Mouse (Mus musculus) lung, embryonic 14.5 days (tissue): ENCODE measurements at regions not wholly inside any gene's neighbourhood (a gene's known extent, or its start where the extent isn't known, plus 50 kb on each side); places are given as distances from the start of the nearest gene placed in this dataset.

Source experiments
- ATAC-seq: fragments of 200-750 bp; cut with Nextera tagmentation; 2 replicates; pipeline ENCODE4 v1.8.0; 2017; ENCODE audit warnings: mild to moderate bottlenecking, moderate TSS enrichment, moderate library complexity; ENCODE audit not compliant: insufficient read depth
- DNase-seq: peaks from one replicate; pipeline ENCODE4 v3.0.0-alpha.2; 2015
- H3K27ac ChIP-seq: fragments of 300-500 bp; sonication (generic); 2 replicates; pipeline ENCODE4 v1.5.1; 2014; ENCODE audit warnings: low read depth, mild to moderate bottlenecking, moderate library complexity
- H3K27me3 ChIP-seq: fragments of 300-500 bp; sonication (generic); 2 replicates; pipeline ENCODE4 v1.6.1; 2014; ENCODE audit warnings: low read length, control low read depth; ENCODE audit not compliant: insufficient read depth
- H3K36me3 ChIP-seq: fragments of 300-500 bp; sonication (generic); 2 replicates; pipeline ENCODE4 v1.6.1; 2014; ENCODE audit warnings: control low read depth; ENCODE audit not compliant: insufficient read depth
- H3K4me1 ChIP-seq: fragments of 300-500 bp; sonication (generic); 2 replicates; pipeline ENCODE4 v1.6.1; 2014; ENCODE audit warnings: antibody characterized with exemption, control low read depth; ENCODE audit not compliant: insufficient read depth
- H3K4me2 ChIP-seq: fragments of 300-500 bp; sonication (generic); 2 replicates; pipeline ENCODE4 v1.6.1; 2014; ENCODE audit warnings: mild to moderate bottlenecking
- H3K4me3 ChIP-seq: fragments of 300-500 bp; sonication (generic); 2 replicates; pipeline ENCODE4 v1.5.1; 2014; ENCODE audit warnings: low read depth, low read length
- H3K9ac ChIP-seq: fragments of 300-500 bp; sonication (generic); 2 replicates; pipeline ENCODE4 v1.6.1; 2014
- H3K9me3 ChIP-seq: fragments of 300-500 bp; sonication (generic); 2 replicates; pipeline ENCODE4 v1.6.1; 2016; ENCODE audit warnings: low read depth, low read length, control low read depth
- CTCF ChIP-seq: IDR thresholded peaks from 2 replicates; pipeline ENCODE4 v1.5.1; 2016; ENCODE audit warnings: antibody characterized with exemption, low read depth
- WGBS: fragments of 180-500 bp; shearing (Covaris S2); extraction: QIAGEN DNeasy Blood & Tissue Kit; methylation state at CpG from one replicate; pipeline ENCODE4 v1.1.7; 2014; 5-methylcytosine and 5-hydroxymethylcytosine counted together

- H3K4me1 ChIP-seq = peaks cover 12% of the 10 kb centered on the region; the same call in 1 of the 2 replicates
- peak overlapping the region; percentile 12; the same call in 1 of the 2 replicates for H3K4me2 ChIP-seq
- peak; percentile 90 for ATAC-seq
- H3K4me3 ChIP-seq = no peak overlapping the region
- TF ChIP-seq CTCF = no peak
- H3K9ac ChIP-seq = no peak overlapping the region
- H3K36me3 ChIP-seq = no peaks in the 10 kb centered on the region
- no peaks in the 10 kb centered on the region for H3K27me3 ChIP-seq
- no peaks in the 10 kb centered on the region for H3K9me3 ChIP-seq
- H3K27ac ChIP-seq = peak overlapping the region; percentile 83
- WGBS = 17% methylated on average over 7 of the region's 7 CpGs
- peak; percentile 84 for DNase-seq
Observed at GRCm38 (mm10) chr10:96188168-96188567, 51.8 kb downstream of the Gm5426 start.

- H3K27ac ChIP-seq = peak overlapping the region; percentile 78
- no peaks in the 10 kb centered on the region for H3K36me3 ChIP-seq
- H3K4me1 ChIP-seq = peaks cover 12% of the 10 kb centered on the region; the same call in 1 of the 2 replicates
- no peak for TF ChIP-seq CTCF
- ATAC-seq = peak; percentile 87
- no peak overlapping the region for H3K4me3 ChIP-seq
- H3K9me3 ChIP-seq = no peaks in the 10 kb centered on the region
- no peaks in the 10 kb centered on the region for H3K27me3 ChIP-seq
- DNase-seq = peak; percentile 73
- WGBS = 47% methylated on average over 10 of the region's 10 CpGs
- H3K4me2 ChIP-seq = peak overlapping the region; percentile 15; the same call in 1 of the 2 replicates
- H3K9ac ChIP-seq = no peak overlapping the region
Observed at GRCm38 (mm10) chr10:96190168-96190987, 54.0 kb downstream of the Gm5426 start.

- Histone ChIP-seq H3K27me3 (no peaks in the 10 kb centered on the region), H3K27ac (no peak overlapping the region), H3K4me3 (no peak overlapping the region), H3K9me3 (no peaks in the 10 kb centered on the region), H3K9ac (0 out of 2 replicates have a peak overlapping the region, but pooled peaks have one; percentile 8), H3K4me1 (no peaks in the 10 kb centered on the region), H3K36me3 (no peaks in the 10 kb centered on the region), H3K4me2 (peak overlapping the region; percentile 45)
- 51% methylated on average over 27 of the region's 27 CpGs for WGBS
- TF ChIP-seq CTCF = no peak
- DNase-seq = peak; percentile 44
- no peak for ATAC-seq
Observed at GRCm38 (mm10) chr10:96200932-96201641, 64.7 kb downstream of the Gm5426 start.

GRCm38 (mm10) chr10:96201891-96202290 is 65.5 kb downstream of the Gm5426 start:
- DNase-seq (no peak), ATAC-seq (no peak)
- 50% methylated on average over 6 of the region's 6 CpGs for WGBS
- Histone ChIP-seq H3K9me3 (no peaks in the 10 kb centered on the region), H3K27me3 (no peaks in the 10 kb centered on the region), H3K27ac (no peak overlapping the region), H3K9ac (no peak overlapping the region), H3K4me3 (no peak overlapping the region), H3K4me2 (no peak overlapping the region), H3K36me3 (no peaks in the 10 kb centered on the region), H3K4me1 (no peaks in the 10 kb centered on the region)
- TF ChIP-seq CTCF = no peak

GRCm38 (mm10) chr10:96202871-96203270 is 66.5 kb downstream of the Gm5426 start:
- Histone ChIP-seq H3K4me3 (no peak overlapping the region), H3K36me3 (no peaks in the 10 kb centered on the region), H3K4me1 (no peaks in the 10 kb centered on the region), H3K27ac (no peak overlapping the region), H3K27me3 (no peaks in the 10 kb centered on the region), H3K9me3 (no peaks in the 10 kb centered on the region), H3K4me2 (no peak overlapping the region), H3K9ac (no peak overlapping the region)
- no peak for TF ChIP-seq CTCF
- no peak for ATAC-seq
- no peak for DNase-seq

GRCm38 (mm10) chr10:96204198-96204597 is 67.8 kb downstream of the Gm5426 start:
- H3K4me2 ChIP-seq = no peak overlapping the region
- H3K27me3 ChIP-seq = no peaks in the 10 kb centered on the region
- TF ChIP-seq CTCF = no peak
- H3K9ac ChIP-seq = no peak overlapping the region
- H3K9me3 ChIP-seq = no peaks in the 10 kb centered on the region
- H3K27ac ChIP-seq = no peak overlapping the region
- DNase-seq (no peak), ATAC-seq (no peak)
- 82% methylated on average over 5 of the region's 5 CpGs for WGBS
- no peaks in the 10 kb centered on the region for H3K36me3 ChIP-seq
- H3K4me3 ChIP-seq = no peak overlapping the region
- H3K4me1 ChIP-seq = no peaks in the 10 kb centered on the region

- DNase-seq (no peak), ATAC-seq (no peak)
- Histone ChIP-seq H3K36me3 (no peaks in the 10 kb centered on the region), H3K4me3 (no peak overlapping the region), H3K9me3 (no peaks in the 10 kb centered on the region), H3K9ac (no peak overlapping the region), H3K4me1 (no peaks in the 10 kb centered on the region), H3K4me2 (no peak overlapping the region), H3K27ac (no peak overlapping the region), H3K27me3 (no peaks in the 10 kb centered on the region)
- no peak for TF ChIP-seq CTCF
- 91% methylated on average over 5 of the region's 5 CpGs for WGBS
Observed at GRCm38 (mm10) chr10:96209171-96209570, 72.8 kb downstream of the Gm5426 start.
